Mouse (Mus musculus) forebrain, embryonic 11.5 days (tissue): ENCODE measurements at regions not wholly inside any gene's neighbourhood (a gene's known extent, or its start where the extent isn't known, plus 50 kb on each side); places are given as distances from the start of the nearest gene placed in this dataset.

Experiments
- ATAC-seq: fragments of 200-750 bp; cut with Nextera tagmentation; replicated peaks from 2 replicates; pipeline ENCODE4 v1.8.0; 2017; ENCODE audit warnings: moderate TSS enrichment; ENCODE audit not compliant: low FRiP score
- DNase-seq: peaks from one replicate; pipeline ENCODE4 v3.0.0-alpha.2; 2017; ENCODE audit warnings: low spot score
- H3K27ac ChIP-seq: fragments of 300-500 bp; sonication (generic); 2 replicates; pipeline ENCODE4 v1.5.1; 2014; ENCODE audit warnings: low read depth, low read length
- H3K27me3 ChIP-seq: fragments of 300-500 bp; sonication (generic); 2 replicates; pipeline ENCODE4 v1.6.1; 2014; ENCODE audit warnings: mild to moderate bottlenecking, low read length, mixed read lengths; ENCODE audit not compliant: control insufficient read depth, insufficient read depth
- H3K36me3 ChIP-seq: fragments of 300-500 bp; sonication (generic); 2 replicates; pipeline ENCODE4 v1.6.1; 2014; ENCODE audit warnings: mild to moderate bottlenecking, low read length, moderate library complexity, mixed read lengths; ENCODE audit not compliant: control insufficient read depth, insufficient read depth
- H3K4me1 ChIP-seq: fragments of 300-500 bp; sonication (generic); replicated peaks from 2 replicates; pipeline ENCODE4 v1.6.1; 2014; ENCODE audit warnings: low read length, mixed read lengths; ENCODE audit not compliant: control insufficient read depth, insufficient read depth
- H3K4me2 ChIP-seq: fragments of 300-500 bp; sonication (generic); 2 replicates; pipeline ENCODE4 v1.6.1; 2014; ENCODE audit warnings: low read depth, mild to moderate bottlenecking, low read length, moderate library complexity, mixed read lengths; ENCODE audit not compliant: severe bottlenecking
- H3K4me3 ChIP-seq: fragments of 300-500 bp; sonication (generic); 2 replicates; pipeline ENCODE4 v1.5.1; 2014; ENCODE audit warnings: low read depth, low read length
- H3K9ac ChIP-seq: fragments of 300-500 bp; sonication (generic); 2 replicates; pipeline ENCODE4 v1.6.1; 2014; ENCODE audit warnings: low read length
- H3K9me3 ChIP-seq: fragments of 300-500 bp; sonication (generic); 2 replicates; pipeline ENCODE4 v1.6.1; 2016; ENCODE audit warnings: low read length, mixed read lengths; ENCODE audit not compliant: control insufficient read depth
- WGBS: fragments of 180-500 bp; shearing (Covaris S2); extraction: QIAGEN DNeasy Blood & Tissue Kit; methylation state at CpG from one replicate; pipeline ENCODE4 v1.1.7; 2014; 5-methylcytosine and 5-hydroxymethylcytosine counted together

GRCm38 (mm10) chr13:44207400-44208005 is 422.9 kb downstream of the Cd83 start:
- no peak overlapping the region for H3K4me3 ChIP-seq
- WGBS: 67% methylated on average over 11 of the region's 11 CpGs
- H3K9me3 ChIP-seq: no peaks in the 10 kb centered on the region
- no peaks in the 10 kb centered on the region; the same call in 1 of the 2 replicates for H3K27me3 ChIP-seq
- no peak overlapping the region for H3K27ac ChIP-seq
- no peaks in the 10 kb centered on the region for H3K36me3 ChIP-seq
- no peak overlapping the region for H3K9ac ChIP-seq
- no peak overlapping the region for H3K4me2 ChIP-seq
- no peak for ATAC-seq
- no peak for DNase-seq
- H3K4me1 ChIP-seq: peaks cover 12% of the 10 kb centered on the region

GRCm38 (mm10) chr13:44209036-44209435 is 424.5 kb downstream of the Cd83 start:
- H3K4me2 ChIP-seq: no peak overlapping the region
- WGBS: 20% methylated on average over 11 of the region's 11 CpGs
- DNase-seq (no peak), ATAC-seq (no peak)
- H3K4me3 ChIP-seq: no peak overlapping the region
- peaks cover 12% of the 10 kb centered on the region for H3K4me1 ChIP-seq
- no peaks in the 10 kb centered on the region; the same call in 1 of the 2 replicates for H3K27me3 ChIP-seq
- no peaks in the 10 kb centered on the region for H3K9me3 ChIP-seq
- no peak overlapping the region for H3K9ac ChIP-seq
- no peaks in the 10 kb centered on the region for H3K36me3 ChIP-seq
- H3K27ac ChIP-seq: no peak overlapping the region

DNA sequence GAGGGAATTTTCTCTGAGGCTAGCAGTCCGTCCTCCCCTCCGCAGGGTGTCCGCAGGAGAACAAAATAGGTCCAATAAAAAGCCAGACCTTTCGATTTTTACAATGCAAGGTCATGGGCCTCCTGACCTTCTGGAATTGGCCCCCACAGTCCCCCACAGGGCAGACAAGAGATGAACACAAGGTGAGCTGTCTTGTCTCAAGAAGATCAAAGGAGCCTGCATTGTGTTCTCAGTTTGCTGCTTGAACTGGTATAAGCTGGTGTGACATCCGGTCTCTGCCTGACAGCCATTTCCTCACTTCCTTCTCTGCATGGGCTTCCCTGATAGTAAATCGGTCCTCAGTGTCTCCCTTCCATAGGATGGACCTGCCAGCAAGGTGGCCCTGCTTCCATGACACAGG is 425.5 kb downstream of the Cd83 start:
- Histone ChIP-seq H3K27me3 (no peaks in the 10 kb centered on the region; the same call in 1 of the 2 replicates), H3K4me1 (peaks cover 10% of the 10 kb centered on the region), H3K9ac (no peak overlapping the region; the same call in 1 of the 2 replicates), H3K36me3 (no peaks in the 10 kb centered on the region), H3K9me3 (no peaks in the 10 kb centered on the region), H3K4me3 (no peak overlapping the region), H3K4me2 (no peak overlapping the region), H3K27ac (no peak overlapping the region)
- ATAC-seq: no peak
- WGBS: 34% methylated on average over 6 of the region's 6 CpGs
- DNase-seq: no peak

DNA sequence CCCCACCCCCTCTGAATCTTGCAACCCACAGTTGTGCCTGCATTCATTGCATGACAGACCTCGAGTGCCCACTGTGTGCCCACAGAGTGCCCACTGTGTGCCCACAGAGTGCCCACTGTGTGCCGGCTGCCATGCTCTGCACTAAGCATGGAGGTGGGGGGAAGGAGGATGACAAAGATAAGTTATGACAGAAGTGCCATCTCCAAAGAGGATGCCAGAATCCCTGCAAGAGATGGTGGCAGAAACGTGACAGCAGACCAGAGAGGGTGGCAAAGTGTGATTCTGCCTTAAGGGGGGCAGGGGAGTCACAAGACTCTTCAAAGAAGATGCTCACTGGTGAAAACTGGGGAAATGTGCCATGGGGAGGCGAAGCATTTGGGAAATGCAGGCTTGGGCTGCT is 427.8 kb downstream of the Cd83 start:
- WGBS: 85% methylated on average over 4 of the region's 4 CpGs
- H3K4me2 ChIP-seq: no peak overlapping the region
- H3K36me3 ChIP-seq: no peaks in the 10 kb centered on the region
- no peak for ATAC-seq
- DNase-seq: no peak
- no peaks in the 10 kb centered on the region; the same call in 1 of the 2 replicates for H3K27me3 ChIP-seq
- H3K9me3 ChIP-seq: no peaks in the 10 kb centered on the region
- H3K9ac ChIP-seq: no peak overlapping the region
- H3K27ac ChIP-seq: no peak overlapping the region
- peaks cover 10% of the 10 kb centered on the region for H3K4me1 ChIP-seq
- no peak overlapping the region for H3K4me3 ChIP-seq

DNA sequence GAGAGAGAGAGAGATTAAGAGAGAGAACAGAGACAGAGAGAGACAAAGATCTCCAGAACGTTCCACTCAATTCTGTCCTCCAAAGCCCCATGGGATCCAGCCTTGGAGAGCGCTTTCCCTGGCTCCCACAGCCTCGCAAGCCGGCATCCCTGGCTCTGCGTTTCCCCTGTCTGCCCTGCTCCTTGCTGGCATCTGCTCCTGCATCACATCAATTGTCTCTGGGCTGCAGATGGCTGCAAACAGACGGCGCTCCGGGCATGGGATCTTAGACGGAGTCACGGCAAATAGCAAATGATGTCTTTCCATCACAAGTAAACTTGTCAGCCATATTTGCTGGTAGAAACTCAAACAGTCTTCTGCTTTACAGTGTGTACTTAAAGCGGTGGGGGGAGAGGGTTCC is 428.4 kb downstream of the Cd83 start:
- no peak for DNase-seq
- H3K36me3 ChIP-seq: no peaks in the 10 kb centered on the region
- H3K9ac ChIP-seq: no peak overlapping the region
- no peak overlapping the region for H3K4me3 ChIP-seq
- no peak overlapping the region for H3K27ac ChIP-seq
- H3K9me3 ChIP-seq: no peaks in the 10 kb centered on the region
- peaks cover 10% of the 10 kb centered on the region for H3K4me1 ChIP-seq
- no peak overlapping the region for H3K4me2 ChIP-seq
- H3K27me3 ChIP-seq: no peaks in the 10 kb centered on the region; the same call in 1 of the 2 replicates
- 84% methylated on average over 11 of the region's 11 CpGs for WGBS
- ATAC-seq: no peak

DNA sequence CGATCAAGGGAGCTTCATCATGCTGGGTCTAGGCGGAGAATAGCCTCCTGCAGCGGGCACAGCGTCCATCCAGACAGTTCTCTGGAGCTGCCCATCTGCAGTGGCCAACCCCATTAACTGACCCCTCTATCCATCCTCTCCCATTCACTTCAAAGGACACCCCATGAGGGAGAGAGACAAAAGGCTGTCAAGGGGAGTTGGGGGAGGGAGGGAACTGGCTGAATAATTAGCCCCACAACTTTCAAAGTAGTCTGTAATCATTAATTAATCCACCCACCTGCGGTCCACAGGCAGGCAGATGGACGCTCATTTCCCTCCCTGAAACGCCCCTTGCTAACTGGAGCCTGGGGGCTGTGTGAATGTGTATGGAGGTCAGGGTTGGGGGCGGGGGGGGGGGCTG is 433.7 kb downstream of the Cd83 start:
- DNase-seq (no peak), ATAC-seq (peak; percentile 70)
- WGBS: 4% methylated on average over 7 of the region's 8 CpGs
- peaks cover 14% of the 10 kb centered on the region; the same call in 1 of the 2 replicates for H3K4me1 ChIP-seq
- no peak overlapping the region for H3K27ac ChIP-seq
- no peak overlapping the region for H3K4me3 ChIP-seq
- H3K36me3 ChIP-seq: no peaks in the 10 kb centered on the region
- H3K9ac ChIP-seq: no peak overlapping the region
- no peaks in the 10 kb centered on the region for H3K27me3 ChIP-seq
- no peaks in the 10 kb centered on the region for H3K9me3 ChIP-seq
- H3K4me2 ChIP-seq: no peak overlapping the region

DNA sequence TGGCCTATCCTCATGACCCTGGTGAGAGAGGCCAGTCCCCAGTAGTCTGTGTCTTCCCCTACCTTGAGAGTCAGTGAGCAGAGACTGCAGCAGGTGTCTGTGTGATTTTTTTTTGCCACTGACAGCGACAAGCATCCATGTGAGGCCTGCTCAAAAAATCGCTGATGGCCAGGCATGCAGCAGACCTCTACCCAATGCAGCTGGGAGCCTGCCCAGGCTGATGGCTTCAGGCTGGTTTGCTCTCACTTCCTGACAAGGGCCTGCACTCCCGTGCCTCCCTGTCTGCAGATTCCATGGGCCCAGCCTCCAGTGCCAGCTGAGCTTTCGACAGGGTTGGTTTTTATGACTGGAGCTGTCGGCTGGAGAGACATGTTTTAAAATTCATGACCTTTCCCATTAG is 437.1 kb downstream of the Cd83 start:
- ATAC-seq (no peak), DNase-seq (no peak)
- Histone ChIP-seq H3K27ac (no peak overlapping the region), H3K4me1 (peaks cover 14% of the 10 kb centered on the region; the same call in 1 of the 2 replicates), H3K9me3 (peaks cover 5% of the 10 kb centered on the region; the same call in 1 of the 2 replicates), H3K36me3 (no peaks in the 10 kb centered on the region), H3K4me2 (no peak overlapping the region), H3K4me3 (no peak overlapping the region), H3K27me3 (no peaks in the 10 kb centered on the region), H3K9ac (no peak overlapping the region)
- 50% methylated on average over 5 of the region's 5 CpGs for WGBS

GRCm38 (mm10) chr13:44222335-44222734 is 437.8 kb downstream of the Cd83 start:
- DNase-seq (no peak), ATAC-seq (0 out of 2 replicates have a peak, but pooled peaks have one; percentile 30)
- Histone ChIP-seq H3K9ac (no peak overlapping the region; the same call in 1 of the 2 replicates), H3K27ac (peak overlapping the region; percentile 25; the same call in 1 of the 2 replicates), H3K36me3 (no peaks in the 10 kb centered on the region), H3K4me3 (no peak overlapping the region), H3K4me1 (peaks cover 14% of the 10 kb centered on the region; the same call in 1 of the 2 replicates), H3K9me3 (peaks cover 5% of the 10 kb centered on the region; the same call in 1 of the 2 replicates), H3K4me2 (no peak overlapping the region), H3K27me3 (no peaks in the 10 kb centered on the region; the same call in 1 of the 2 replicates)
